Mouse (Mus musculus): ENCODE measurements around the gene 4921524J17Rik. TPM values are rescaled to one million over a fixed set of nuclear protein-coding genes. Genes with fewer than 3 reads are reported as not detected.

Gene 4921524J17Rik
- polyA plus RNA-seq, 1 experiment from 2014 or later, result 29.0 TPM

GRCm38 (mm10) chr8:85427026-85427425, 5.6 kb downstream of the 4921524J17Rik start:
- no peaks in the 10 kb centered on the region for H3K27me3 ChIP-seq (ENCODE audit: control insufficient read depth, insufficient read depth, low read length)
- H3K4me2 ChIP-seq (replicated peaks; ENCODE audit: low read depth), result no peak overlapping the region
- H3K9ac ChIP-seq (ENCODE audit: low read length), result no peak overlapping the region
- no peaks in the 10 kb centered on the region for H3K36me3 ChIP-seq (ENCODE audit: control insufficient read depth, insufficient read depth, low read length)
- DNase-seq (ENCODE audit: low spot score) (no peak), ATAC-seq (ENCODE audit: low FRiP score, low TSS enrichment) (no peak)
- no peak for TF ChIP-seq EP300 (optimal IDR thresholded peaks at IDR 0.05)
- TF ChIP-seq CTCF (IDR thresholded peaks at IDR 0.05; ENCODE audit: low read depth), result peak; percentile 16; the same call in 1 of the 2 replicates
- H3K9me3 ChIP-seq (ENCODE audit: control insufficient read depth, low read length), result no peaks in the 10 kb centered on the region
- no peak overlapping the region for H3K4me3 ChIP-seq (ENCODE audit: low read depth, low read length)
- H3K27ac ChIP-seq (replicated peaks), result no peak overlapping the region
- H3K4me1 ChIP-seq (replicated peaks; ENCODE audit: control insufficient read depth, insufficient read depth), result no peaks in the 10 kb centered on the region
- 44% methylated on average over 4 of the region's 4 CpGs for WGBS

- TF ChIP-seq CTCF (IDR thresholded peaks at IDR 0.05; ENCODE audit: low read depth) (no peak), EP300 (optimal IDR thresholded peaks at IDR 0.05) (no peak)
- no peak overlapping the region for H3K9ac ChIP-seq (ENCODE audit: low read length)
- peaks cover 2% of the 10 kb centered on the region; the same call in 1 of the 2 replicates for H3K36me3 ChIP-seq (ENCODE audit: control insufficient read depth, insufficient read depth, low read length)
- DNase-seq (ENCODE audit: low spot score), result no peak
- 96% methylated on average over 1 of the region's 1 CpGs for WGBS
- H3K4me1 ChIP-seq (replicated peaks; ENCODE audit: control insufficient read depth, insufficient read depth), result no peaks in the 10 kb centered on the region
- ATAC-seq (ENCODE audit: low FRiP score, low TSS enrichment), result no peak
- H3K27ac ChIP-seq (replicated peaks), result no peak overlapping the region
- H3K27me3 ChIP-seq (ENCODE audit: control insufficient read depth, insufficient read depth, low read length), result no peaks in the 10 kb centered on the region
- H3K4me2 ChIP-seq (replicated peaks; ENCODE audit: low read depth), result no peak overlapping the region
- no peaks in the 10 kb centered on the region for H3K9me3 ChIP-seq (ENCODE audit: control insufficient read depth, low read length)
- H3K4me3 ChIP-seq (ENCODE audit: low read depth, low read length), result no peak overlapping the region
These were observed 11.3 kb downstream of the 4921524J17Rik start for GRCm38 (mm10) chr8:85421329-85421728.

- no peak for DNase-seq (ENCODE audit: low spot score)
- 55% methylated on average over 3 of the region's 3 CpGs for whole genome bisulfite sequencing
- H3K9me3 ChIP-seq (ENCODE audit: control insufficient read depth, low read length), result no peaks in the 10 kb centered on the region
- no peak overlapping the region for H3K4me2 ChIP-seq (replicated peaks; ENCODE audit: low read depth)
- no peak for ATAC-seq (ENCODE audit: low FRiP score, low TSS enrichment)
- no peaks in the 10 kb centered on the region for H3K36me3 ChIP-seq (ENCODE audit: control insufficient read depth, insufficient read depth, low read length)
- no peak overlapping the region for H3K27ac ChIP-seq (replicated peaks)
- H3K4me1 ChIP-seq (replicated peaks; ENCODE audit: control insufficient read depth, insufficient read depth), result no peaks in the 10 kb centered on the region
- no peak overlapping the region for H3K9ac ChIP-seq (ENCODE audit: low read length)
- H3K4me3 ChIP-seq (ENCODE audit: low read depth, low read length), result no peak overlapping the region
- TF ChIP-seq CTCF (IDR thresholded peaks at IDR 0.05; ENCODE audit: low read depth) (no peak), EP300 (optimal IDR thresholded peaks at IDR 0.05) (no peak)
- no peaks in the 10 kb centered on the region for H3K27me3 ChIP-seq (ENCODE audit: control insufficient read depth, insufficient read depth, low read length)
These were observed 24.1 kb downstream of the 4921524J17Rik start for GRCm38 (mm10) chr8:85408526-85408925.

DNA sequence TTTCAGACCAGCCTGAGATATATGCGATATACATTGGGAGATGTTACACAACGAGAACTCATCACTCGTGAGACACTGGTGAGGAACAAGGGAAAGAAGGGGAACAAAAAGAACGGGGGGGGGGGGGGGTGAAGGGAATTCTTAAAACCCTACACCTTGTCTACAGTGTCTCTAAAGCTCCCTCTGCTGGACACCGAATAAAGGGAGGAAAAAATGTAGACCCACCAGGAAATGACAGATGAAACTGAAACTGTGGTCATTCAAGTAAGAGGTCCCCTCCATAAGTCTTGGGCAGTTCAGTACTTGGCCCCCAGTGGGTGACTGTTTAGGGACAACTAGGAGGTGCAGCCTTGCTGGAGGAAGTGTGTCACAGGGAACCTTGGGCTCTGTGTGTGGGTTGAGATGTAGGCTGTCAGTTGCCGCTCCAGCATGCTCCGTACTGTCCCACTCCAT, 24.6 kb downstream of the 4921524J17Rik start:
- TF ChIP-seq CTCF (IDR thresholded peaks at IDR 0.05; ENCODE audit: low read depth) (peak; percentile 74), EP300 (optimal IDR thresholded peaks at IDR 0.05) (no peak)
- Histone ChIP-seq H3K9me3 (ENCODE audit: control insufficient read depth, low read length) (no peaks in the 10 kb centered on the region), H3K9ac (ENCODE audit: low read length) (no peak overlapping the region), H3K4me3 (ENCODE audit: low read depth, low read length) (no peak overlapping the region), H3K27me3 (ENCODE audit: control insufficient read depth, insufficient read depth, low read length) (no peaks in the 10 kb centered on the region), H3K36me3 (ENCODE audit: control insufficient read depth, insufficient read depth, low read length) (no peaks in the 10 kb centered on the region), H3K4me1 (replicated peaks; ENCODE audit: control insufficient read depth, insufficient read depth) (no peaks in the 10 kb centered on the region), H3K4me2 (replicated peaks; ENCODE audit: low read depth) (no peak overlapping the region), H3K27ac (replicated peaks) (no peak overlapping the region)
- ATAC-seq (ENCODE audit: low FRiP score, low TSS enrichment) (peak; percentile 64), DNase-seq (ENCODE audit: low spot score) (peak; percentile 22)
- WGBS, result 56% methylated on average over 7 of the region's 7 CpGs

DNA sequence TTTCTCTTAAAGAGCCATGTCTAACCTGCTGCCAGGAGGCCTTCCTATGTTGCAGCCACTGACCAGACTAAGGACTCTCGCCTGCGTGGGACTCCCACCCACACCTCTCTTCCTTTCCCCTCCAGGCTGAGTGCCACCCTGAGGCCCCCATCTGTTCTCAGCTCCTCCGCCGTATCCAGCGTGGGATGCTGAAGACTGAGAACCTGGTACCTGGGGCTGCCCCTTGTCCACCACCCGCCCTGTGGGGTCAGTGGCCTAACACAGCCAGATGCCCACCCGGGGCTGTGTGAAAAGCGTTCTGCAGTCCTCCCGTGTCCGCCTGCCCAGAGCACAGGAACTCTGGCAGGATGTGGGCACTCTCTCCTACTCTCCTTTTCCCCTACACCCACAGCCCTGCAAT, 26.7 kb downstream of the 4921524J17Rik start:
- Histone ChIP-seq H3K27me3 (ENCODE audit: control insufficient read depth, insufficient read depth, low read length) (no peaks in the 10 kb centered on the region), H3K9ac (ENCODE audit: low read length) (no peak overlapping the region), H3K4me3 (ENCODE audit: low read depth, low read length) (no peak overlapping the region), H3K27ac (replicated peaks) (no peak overlapping the region), H3K4me2 (replicated peaks; ENCODE audit: low read depth) (no peak overlapping the region), H3K36me3 (ENCODE audit: control insufficient read depth, insufficient read depth, low read length) (no peaks in the 10 kb centered on the region), H3K4me1 (replicated peaks; ENCODE audit: control insufficient read depth, insufficient read depth) (no peaks in the 10 kb centered on the region), H3K9me3 (ENCODE audit: control insufficient read depth, low read length) (no peaks in the 10 kb centered on the region)
- 74% methylated on average over 10 of the region's 10 CpGs for WGBS
- TF ChIP-seq CTCF (IDR thresholded peaks at IDR 0.05; ENCODE audit: low read depth) (no peak), EP300 (optimal IDR thresholded peaks at IDR 0.05) (no peak)
- no peak for ATAC-seq (ENCODE audit: low FRiP score, low TSS enrichment)
- no peak for DNase-seq (ENCODE audit: low spot score)

DNA sequence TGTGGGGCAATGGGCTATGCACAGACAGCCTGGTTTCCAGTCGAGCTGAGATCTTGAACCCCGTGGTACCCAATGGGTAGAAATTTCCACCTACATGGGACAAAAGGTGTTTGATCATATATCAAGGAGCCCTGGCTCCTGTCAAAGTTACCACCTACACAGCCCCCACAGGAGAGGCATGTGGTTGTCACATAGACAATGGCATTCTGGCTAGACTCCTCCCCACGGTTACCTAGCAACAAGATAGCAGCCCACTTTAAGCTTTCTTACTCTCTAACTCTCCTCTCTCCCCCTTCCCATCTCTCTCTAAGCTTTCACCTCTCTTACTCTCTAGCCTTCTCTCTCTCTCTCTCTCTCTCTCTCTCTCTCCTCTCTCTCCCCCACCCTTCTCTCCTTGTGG, 27.2 kb downstream of the 4921524J17Rik start:
- 35% methylated on average over 3 of the region's 3 CpGs for WGBS
- no peak for TF ChIP-seq EP300 (optimal IDR thresholded peaks at IDR 0.05)
- no peak for TF ChIP-seq CTCF (IDR thresholded peaks at IDR 0.05; ENCODE audit: low read depth)
- Histone ChIP-seq H3K4me1 (replicated peaks; ENCODE audit: control insufficient read depth, insufficient read depth) (no peaks in the 10 kb centered on the region), H3K9ac (ENCODE audit: low read length) (no peak overlapping the region), H3K4me3 (ENCODE audit: low read depth, low read length) (no peak overlapping the region), H3K9me3 (ENCODE audit: control insufficient read depth, low read length) (no peaks in the 10 kb centered on the region), H3K27me3 (ENCODE audit: control insufficient read depth, insufficient read depth, low read length) (no peaks in the 10 kb centered on the region), H3K36me3 (ENCODE audit: control insufficient read depth, insufficient read depth, low read length) (no peaks in the 10 kb centered on the region), H3K4me2 (replicated peaks; ENCODE audit: low read depth) (no peak overlapping the region), H3K27ac (replicated peaks) (no peak overlapping the region)
- ATAC-seq (ENCODE audit: low FRiP score, low TSS enrichment), result no peak
- no peak for DNase-seq (ENCODE audit: low spot score)
